Mouse (Mus musculus) hindbrain, embryonic 12.5 days (tissue): ENCODE results near the gene Ralgps1. TPM values are rescaled to one million over a fixed set of nuclear protein-coding genes. Genes with fewer than 3 reads are reported as not detected.

Source experiments
- ATAC-seq: fragments of 200-750 bp; cut with Nextera tagmentation; 2 replicates; pipeline ENCODE4 v1.8.0; 2017; ENCODE audit warnings: moderate TSS enrichment; ENCODE audit not compliant: low FRiP score
- H3K27ac ChIP-seq: fragments of 300-500 bp; sonication (generic); 2 replicates; pipeline ENCODE4 v1.5.1; 2016; ENCODE audit warnings: mild to moderate bottlenecking
- H3K27me3 ChIP-seq: fragments of 300-500 bp; sonication (generic); 2 replicates; pipeline ENCODE4 v1.6.1; 2016; ENCODE audit warnings: mild to moderate bottlenecking
- H3K36me3 ChIP-seq: fragments of 300-500 bp; sonication (generic); 2 replicates; pipeline ENCODE4 v1.6.1; 2016; ENCODE audit warnings: mild to moderate bottlenecking
- H3K4me1 ChIP-seq: fragments of 300-500 bp; sonication (generic); 2 replicates; pipeline ENCODE4 v1.6.1; 2016
- H3K4me2 ChIP-seq: fragments of 300-500 bp; sonication (generic); replicated peaks from 2 replicates; pipeline ENCODE4 v1.6.1; 2016; ENCODE audit warnings: mild to moderate bottlenecking
- H3K4me3 ChIP-seq: fragments of 300-500 bp; sonication (generic); 2 replicates; pipeline ENCODE4 v1.5.1; 2016; ENCODE audit warnings: mild to moderate bottlenecking
- H3K9ac ChIP-seq: fragments of 300-500 bp; sonication (generic); 2 replicates; pipeline ENCODE4 v1.6.1; 2016; ENCODE audit warnings: mild to moderate bottlenecking, moderate library complexity
- H3K9me3 ChIP-seq: fragments of 300-500 bp; sonication (generic); replicated peaks from 2 replicates; pipeline ENCODE4 v1.6.1; 2016; ENCODE audit warnings: mild to moderate bottlenecking
- WGBS: fragments of 180-500 bp; shearing (Covaris S2); methylation state at CpG from one replicate; pipeline ENCODE4 v1.1.7; 2016; 5-methylcytosine and 5-hydroxymethylcytosine counted together
- polyA plus RNA-seq: library from polyadenylated mRNA; unstranded; fragments of >200 nt; fragmentation: Nextera tagmentation; extraction: Ambion mirVana; gene quantifications from 2 replicates; pipeline ENCODE4 v1.2.1, GENCODE M21; 2016

The Ralgps1 gene
- polyA plus RNA-seq, 1 experiment from 2014 or later, result 29.0 TPM

GRCm38 (mm10) chr2:33248549-33248948 is 122.7 kb downstream of the Ralgps1 start:
- no peak overlapping the region for H3K4me2 ChIP-seq
- 87% methylated on average over 7 of the region's 7 CpGs for WGBS

GRCm38 (mm10) chr2:33246841-33247240 is 124.4 kb downstream of the Ralgps1 start:
- H3K4me3 ChIP-seq, result no peak overlapping the region
- H3K36me3 ChIP-seq, result peaks cover 17% of the 10 kb centered on the region; the same call in 1 of the 2 replicates

More at GRCm38 (mm10) chr2:33248549-33248948, 122.7 kb downstream of the Ralgps1 start:
- Histone ChIP-seq H3K9me3 (no peaks in the 10 kb centered on the region), H3K4me3 (no peak overlapping the region), H3K36me3 (peaks cover 12% of the 10 kb centered on the region; the same call in 1 of the 2 replicates), H3K9ac (no peak overlapping the region), H3K27me3 (no peaks in the 10 kb centered on the region), H3K27ac (no peak overlapping the region), H3K4me1 (no peaks in the 10 kb centered on the region; the same call in 1 of the 2 replicates)
- ATAC-seq, result no peak

GRCm38 (mm10) chr2:33245350-33245749 is 125.9 kb downstream of the Ralgps1 start:
- H3K4me3 ChIP-seq, result no peak overlapping the region
- H3K36me3 ChIP-seq, result peaks cover 17% of the 10 kb centered on the region; the same call in 1 of the 2 replicates
- no peak overlapping the region for H3K27ac ChIP-seq
- no peaks in the 10 kb centered on the region for H3K27me3 ChIP-seq
- no peak overlapping the region for H3K9ac ChIP-seq
- H3K4me1 ChIP-seq, result no peaks in the 10 kb centered on the region
- H3K9me3 ChIP-seq, result no peaks in the 10 kb centered on the region
- H3K4me2 ChIP-seq, result no peak overlapping the region
- no peak for ATAC-seq

More at GRCm38 (mm10) chr2:33246841-33247240, 124.4 kb downstream of the Ralgps1 start:
- H3K4me1 ChIP-seq, result no peaks in the 10 kb centered on the region
- no peak overlapping the region for H3K9ac ChIP-seq
- no peaks in the 10 kb centered on the region for H3K9me3 ChIP-seq
- 85% methylated on average over 5 of the region's 5 CpGs for WGBS
- no peak for ATAC-seq
- no peak overlapping the region for H3K27ac ChIP-seq
- H3K27me3 ChIP-seq, result no peaks in the 10 kb centered on the region
- no peak overlapping the region for H3K4me2 ChIP-seq

GRCm38 (mm10) chr2:33244880-33245279 is 126.4 kb downstream of the Ralgps1 start:
- Histone ChIP-seq H3K9ac (no peak overlapping the region), H3K9me3 (no peaks in the 10 kb centered on the region), H3K36me3 (peaks cover 17% of the 10 kb centered on the region; the same call in 1 of the 2 replicates), H3K4me1 (no peaks in the 10 kb centered on the region), H3K27me3 (no peaks in the 10 kb centered on the region), H3K4me2 (no peak overlapping the region), H3K27ac (no peak overlapping the region), H3K4me3 (no peak overlapping the region)
- no peak for ATAC-seq
- WGBS, result 77% methylated on average over 6 of the region's 6 CpGs

- Histone ChIP-seq H3K4me2 (no peak overlapping the region), H3K9me3 (no peaks in the 10 kb centered on the region), H3K4me3 (no peak overlapping the region), H3K4me1 (peaks cover 12% of the 10 kb centered on the region; the same call in 1 of the 2 replicates), H3K27ac (no peak overlapping the region; the same call in 1 of the 2 replicates), H3K9ac (no peak overlapping the region), H3K27me3 (no peaks in the 10 kb centered on the region), H3K36me3 (0 out of 2 replicates have a peak, but pooled peaks cover 3% of the 10 kb centered on the region)
- WGBS, result 88% methylated on average over 6 of the region's 6 CpGs
- ATAC-seq, result no peak
Observed at GRCm38 (mm10) chr2:33237581-33237980, 133.7 kb downstream of the Ralgps1 start.

GRCm38 (mm10) chr2:33234848-33235247 is 136.4 kb downstream of the Ralgps1 start:
- peaks cover 19% of the 10 kb centered on the region; the same call in 1 of the 2 replicates for H3K4me1 ChIP-seq
- H3K4me2 ChIP-seq, result no peak overlapping the region
- WGBS, result 80% methylated on average over 4 of the region's 4 CpGs
- no peak overlapping the region for H3K4me3 ChIP-seq
- H3K27ac ChIP-seq, result no peak overlapping the region
- no peaks in the 10 kb centered on the region for H3K9me3 ChIP-seq
- no peaks in the 10 kb centered on the region for H3K27me3 ChIP-seq
- H3K36me3 ChIP-seq, result peaks cover 21% of the 10 kb centered on the region; the same call in 1 of the 2 replicates
- no peak overlapping the region for H3K9ac ChIP-seq
- no peak for ATAC-seq

- Histone ChIP-seq H3K27ac (no peak overlapping the region), H3K4me3 (no peak overlapping the region), H3K9me3 (no peaks in the 10 kb centered on the region), H3K4me1 (peaks cover 19% of the 10 kb centered on the region; the same call in 1 of the 2 replicates), H3K27me3 (no peaks in the 10 kb centered on the region), H3K36me3 (peaks cover 26% of the 10 kb centered on the region), H3K9ac (no peak overlapping the region), H3K4me2 (no peak overlapping the region)
- ATAC-seq, result no peak
- 69% methylated on average over 5 of the region's 5 CpGs for WGBS
Observed at GRCm38 (mm10) chr2:33233856-33234255, 137.4 kb downstream of the Ralgps1 start.

- 68% methylated on average over 6 of the region's 6 CpGs for WGBS
- Histone ChIP-seq H3K9me3 (no peaks in the 10 kb centered on the region), H3K36me3 (peaks cover 35% of the 10 kb centered on the region), H3K27me3 (no peaks in the 10 kb centered on the region), H3K27ac (no peak overlapping the region), H3K4me2 (no peak overlapping the region), H3K4me1 (peaks cover 20% of the 10 kb centered on the region; the same call in 1 of the 2 replicates), H3K9ac (no peak overlapping the region), H3K4me3 (no peak overlapping the region)
- ATAC-seq, result no peak
Observed at GRCm38 (mm10) chr2:33232782-33233570, 138.3 kb downstream of the Ralgps1 start.

- Histone ChIP-seq H3K4me2 (no peak overlapping the region), H3K27me3 (no peaks in the 10 kb centered on the region), H3K27ac (no peak overlapping the region), H3K36me3 (peaks cover 35% of the 10 kb centered on the region), H3K9me3 (no peaks in the 10 kb centered on the region), H3K4me3 (no peak overlapping the region), H3K4me1 (peaks cover 28% of the 10 kb centered on the region), H3K9ac (no peak overlapping the region)
- ATAC-seq, result no peak
- 52% methylated on average over 2 of the region's 2 CpGs for WGBS
Observed at GRCm38 (mm10) chr2:33231788-33232187, 139.5 kb downstream of the Ralgps1 start.

- no peaks in the 10 kb centered on the region for H3K27me3 ChIP-seq
- peaks cover 35% of the 10 kb centered on the region for H3K36me3 ChIP-seq
- no peak overlapping the region for H3K4me2 ChIP-seq
- H3K9me3 ChIP-seq, result no peaks in the 10 kb centered on the region
- WGBS, result 78% methylated on average over 10 of the region's 10 CpGs
- no peak overlapping the region for H3K9ac ChIP-seq
- no peak overlapping the region for H3K27ac ChIP-seq
- H3K4me3 ChIP-seq, result no peak overlapping the region
- no peak for ATAC-seq
- H3K4me1 ChIP-seq, result peaks cover 32% of the 10 kb centered on the region
Observed at GRCm38 (mm10) chr2:33230701-33231100, 140.6 kb downstream of the Ralgps1 start.

- no peak for ATAC-seq
- no peak overlapping the region for H3K4me2 ChIP-seq
- H3K27me3 ChIP-seq, result no peaks in the 10 kb centered on the region
- 96% methylated on average over 15 of the region's 15 CpGs for WGBS
- H3K27ac ChIP-seq, result no peak overlapping the region
- peaks cover 31% of the 10 kb centered on the region for H3K4me1 ChIP-seq
- H3K9ac ChIP-seq, result no peak overlapping the region
- no peak overlapping the region for H3K4me3 ChIP-seq
- peaks cover 42% of the 10 kb centered on the region for H3K36me3 ChIP-seq
- H3K9me3 ChIP-seq, result no peaks in the 10 kb centered on the region
Observed at GRCm38 (mm10) chr2:33228551-33228950, 142.7 kb downstream of the Ralgps1 start.

- Histone ChIP-seq H3K4me2 (no peak overlapping the region), H3K27ac (no peak overlapping the region)
- WGBS, result 95% methylated on average over 11 of the region's 11 CpGs
Observed at GRCm38 (mm10) chr2:33228077-33228476, 143.2 kb downstream of the Ralgps1 start.

More at GRCm38 (mm10) chr2:33228077-33228476, 143.2 kb downstream of the Ralgps1 start:
- ATAC-seq, result no peak
- Histone ChIP-seq H3K4me3 (no peak overlapping the region), H3K4me1 (peaks cover 28% of the 10 kb centered on the region), H3K9ac (no peak overlapping the region), H3K9me3 (no peaks in the 10 kb centered on the region), H3K36me3 (peaks cover 42% of the 10 kb centered on the region), H3K27me3 (no peaks in the 10 kb centered on the region)
